Mouse (Mus musculus): Measurements from ENCODE around the gene Sytl2. TPM values are rescaled to one million over a fixed set of nuclear protein-coding genes. Genes with fewer than 3 reads are reported as not detected.

Sytl2 gene
- total and polyA plus RNA-seq, 3 experiments = not detected

DNA sequence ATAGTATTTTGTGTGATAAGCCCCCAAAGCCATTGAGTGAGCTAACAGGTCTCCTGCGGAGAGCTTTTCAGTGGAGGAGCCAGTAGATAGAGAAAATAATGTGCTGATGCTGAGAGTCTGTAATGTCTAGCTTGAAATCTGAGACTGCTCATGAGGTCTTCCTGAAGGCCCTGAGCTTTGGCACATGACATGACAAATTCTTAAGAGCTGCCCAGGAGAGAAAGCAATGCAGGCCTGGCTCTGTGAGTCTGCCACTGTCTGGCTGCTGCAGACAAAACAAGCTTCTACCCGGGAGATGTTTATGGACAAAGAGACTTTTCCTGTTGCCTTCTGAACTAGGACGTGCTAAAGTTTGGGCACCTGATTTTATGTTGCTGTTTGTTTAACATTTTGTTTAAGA is 87.7 kb downstream of the Sytl2 start:
- Histone ChIP-seq H3K4me3 (ENCODE audit: control insufficient read depth in 1 of 2, insufficient read depth in 1 of 2, low read depth in 2 of 2, low read length in 2 of 2) (no peak overlapping the region), H3K36me3 (ENCODE audit: control insufficient read depth in 1 of 2, insufficient read depth in 2 of 2, low read length in 2 of 2) (no peaks in the 10 kb centered on the region), H3K27ac (ENCODE audit: control insufficient read depth, low read depth, low read length) (no peak overlapping the region), H3K4me1 (ENCODE audit: control insufficient read depth in 1 of 2, insufficient read depth in 2 of 2, low read length in 2 of 2) (no peaks in the 10 kb centered on the region), H3K9ac (ENCODE audit: control insufficient read depth, low read depth, low read length, poor library complexity, severe bottlenecking) (no peak overlapping the region), H3K79me2 (ENCODE audit: control insufficient read depth, insufficient read depth, low read length, poor library complexity) (no peaks in the 10 kb centered on the region), H3K9me3 (replicated peaks; ENCODE audit: insufficient read depth, low read length) (no peaks in the 10 kb centered on the region), H3K27me3 (ENCODE audit: control insufficient read depth in 1 of 2, insufficient read depth in 2 of 2, low read length in 2 of 2) (peaks cover 0 to 4% of the 10 kb centered on the region in 2 experiments; a peak in 3 of 4 replicates)
- no peak for DNase-seq (ENCODE audit: low read depth, low spot score)
- no peak for TF ChIP-seq ZNF384 (IDR thresholded peaks at IDR 0.05; ENCODE audit: low read depth, low read length)

DNA sequence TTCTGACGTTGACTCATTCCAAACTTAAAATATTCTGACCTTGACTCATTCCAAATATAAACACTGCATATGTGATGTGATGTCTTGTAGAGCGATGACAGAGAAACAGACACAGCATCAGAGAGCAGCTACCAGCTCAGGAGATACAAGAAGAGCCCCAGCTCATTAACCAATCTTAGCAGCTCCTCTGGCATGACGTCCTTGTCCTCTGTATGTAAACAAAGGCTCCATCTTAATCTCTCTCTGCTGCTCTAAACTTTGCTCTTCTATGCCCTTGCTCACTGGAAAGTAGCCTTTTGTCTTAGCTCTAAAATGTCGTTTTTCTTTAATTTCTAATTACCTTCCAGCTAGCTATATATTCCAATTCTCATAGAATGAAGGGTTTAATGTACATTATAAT is 93.0 kb downstream of the Sytl2 start:
- H3K4me1 ChIP-seq (ENCODE audit: control insufficient read depth in 1 of 2, insufficient read depth in 2 of 2, low read length in 2 of 2) = no peaks in the 10 kb centered on the region
- H3K27me3 ChIP-seq (ENCODE audit: control insufficient read depth in 1 of 2, insufficient read depth in 2 of 2, low read length in 2 of 2) = peaks cover 0 to 2% of the 10 kb centered on the region in 2 experiments; a peak in 1 of 4 replicates
- H3K27ac ChIP-seq (ENCODE audit: control insufficient read depth, low read depth, low read length) = no peak overlapping the region
- H3K9me3 ChIP-seq (replicated peaks; ENCODE audit: insufficient read depth, low read length) = no peaks in the 10 kb centered on the region
- no peak for DNase-seq (ENCODE audit: low read depth, low spot score)
- H3K4me3 ChIP-seq (ENCODE audit: control insufficient read depth in 1 of 2, insufficient read depth in 1 of 2, low read depth in 2 of 2, low read length in 2 of 2) = no peak overlapping the region
- no peak overlapping the region for H3K9ac ChIP-seq (ENCODE audit: control insufficient read depth, low read depth, low read length, poor library complexity, severe bottlenecking)
- TF ChIP-seq MAFK (IDR thresholded peaks at IDR 0.05; ENCODE audit: borderline replicate concordance, low read depth, low read length) (no peak), POLR2AphosphoS2 (IDR thresholded peaks at IDR 0.05; ENCODE audit: low read length) (no peak), CTCF (IDR thresholded peaks at IDR 0.05 in 2 of 3, conservative IDR thresholded peaks at IDR 0.05 in 1 of 3; ENCODE audit: control insufficient read depth in 1 of 3, insufficient read depth in 1 of 3, low read depth in 2 of 3, low read length in 3 of 3, poor library complexity in 1 of 3, severe bottlenecking in 1 of 3) (no peak), TAL1 (IDR thresholded peaks at IDR 0.05; ENCODE audit: low read length) (no peak), MXI1 (IDR thresholded peaks at IDR 0.05; ENCODE audit: low read depth, low read length) (no peak), MYC (IDR thresholded peaks at IDR 0.05; ENCODE audit: low read depth, low read length) (no peak), EP300 (IDR thresholded peaks at IDR 0.05; ENCODE audit: low read depth in 1 of 2, low read length in 2 of 2) (no peak), POLR2AphosphoS5 (IDR thresholded peaks at IDR 0.05; ENCODE audit: borderline replicate concordance, low read depth, low read length) (no peak), NRF1 (IDR thresholded peaks at IDR 0.05; ENCODE audit: insufficient read depth, low read depth, low read length, poor library complexity, severe bottlenecking) (no peak), E2F4 (IDR thresholded peaks at IDR 0.05; ENCODE audit: borderline replicate concordance, low read depth, low read length) (no peak)
- no peaks in the 10 kb centered on the region for H3K79me2 ChIP-seq (ENCODE audit: control insufficient read depth, insufficient read depth, low read length, poor library complexity)
- no peaks in the 10 kb centered on the region for H3K36me3 ChIP-seq (ENCODE audit: control insufficient read depth in 1 of 2, insufficient read depth in 2 of 2, low read length in 2 of 2)

DNA sequence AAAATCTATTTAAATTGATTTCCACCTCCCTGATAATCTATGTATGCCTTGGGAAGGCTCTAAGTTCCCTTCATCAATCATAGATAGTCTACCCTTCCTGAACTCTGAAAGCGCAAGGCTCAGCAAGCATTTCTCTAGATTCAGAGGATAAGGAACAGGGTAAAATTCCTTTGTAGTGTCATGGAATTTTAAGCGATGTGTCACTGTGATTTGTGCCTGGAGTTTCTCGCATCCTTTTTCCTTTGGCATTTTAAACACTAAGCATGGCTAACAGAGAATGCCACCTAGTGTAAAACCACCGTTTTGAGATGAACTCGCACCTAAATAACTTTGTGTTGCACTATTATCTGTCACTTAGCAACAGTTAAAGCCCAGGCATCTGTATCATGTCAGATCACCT is 93.9 kb downstream of the Sytl2 start:
- TF ChIP-seq EP300 (IDR thresholded peaks at IDR 0.05; ENCODE audit: low read depth in 1 of 2, low read length in 2 of 2) (no peak), RCOR1 (IDR thresholded peaks at IDR 0.05; ENCODE audit: low read depth, low read length) (no peak), CTCF (IDR thresholded peaks at IDR 0.05 in 2 of 3, conservative IDR thresholded peaks at IDR 0.05 in 1 of 3; ENCODE audit: control insufficient read depth in 1 of 3, insufficient read depth in 1 of 3, low read depth in 2 of 3, low read length in 3 of 3, poor library complexity in 1 of 3, severe bottlenecking in 1 of 3) (no peak), SIN3A (IDR thresholded peaks at IDR 0.05; ENCODE audit: low read length) (no peak), MYC (IDR thresholded peaks at IDR 0.05; ENCODE audit: low read depth, low read length) (no peak), MAX (IDR thresholded peaks at IDR 0.05; ENCODE audit: low read length) (no peak), ZC3H11A (IDR thresholded peaks at IDR 0.05; ENCODE audit: low read depth, low read length) (no peak), ZNF384 (IDR thresholded peaks at IDR 0.05; ENCODE audit: low read depth, low read length) (no peak), KAT2A (conservative IDR thresholded peaks at IDR 0.05; ENCODE audit: low read depth, low read length) (no peak), ELF1 (IDR thresholded peaks at IDR 0.05; ENCODE audit: low read depth, low read length) (no peak), NELFE (IDR thresholded peaks at IDR 0.05; ENCODE audit: low read depth, low read length) (no peak), RAD21 (IDR thresholded peaks at IDR 0.05; ENCODE audit: low read depth, low read length) (no peak), MEF2A (IDR thresholded peaks at IDR 0.05; ENCODE audit: extremely low read depth, insufficient replicate concordance, low read depth, low read length, poor library complexity, severe bottlenecking) (no peak), ZKSCAN1 (IDR thresholded peaks at IDR 0.05; ENCODE audit: low read depth, low read length) (no peak), MYB (IDR thresholded peaks at IDR 0.05; ENCODE audit: low read depth, low read length) (no peak), ETS1 (IDR thresholded peaks at IDR 0.05; ENCODE audit: low read depth, low read length) (no peak), CHD2 (IDR thresholded peaks at IDR 0.05; ENCODE audit: low read length) (no peak)
- H3K9me3 ChIP-seq (replicated peaks; ENCODE audit: insufficient read depth, low read length) = no peaks in the 10 kb centered on the region
- H3K4me3 ChIP-seq (ENCODE audit: control insufficient read depth in 1 of 2, insufficient read depth in 1 of 2, low read depth in 2 of 2, low read length in 2 of 2) = no peak overlapping the region
- no peak overlapping the region for H3K9ac ChIP-seq (ENCODE audit: control insufficient read depth, low read depth, low read length, poor library complexity, severe bottlenecking)
- no peaks in the 10 kb centered on the region for H3K79me2 ChIP-seq (ENCODE audit: control insufficient read depth, insufficient read depth, low read length, poor library complexity)
- H3K36me3 ChIP-seq (ENCODE audit: control insufficient read depth in 1 of 2, insufficient read depth in 2 of 2, low read length in 2 of 2) = no peaks in the 10 kb centered on the region
- H3K4me1 ChIP-seq (ENCODE audit: control insufficient read depth in 1 of 2, insufficient read depth in 2 of 2, low read length in 2 of 2) = no peaks in the 10 kb centered on the region
- H3K27me3 ChIP-seq (ENCODE audit: control insufficient read depth in 1 of 2, insufficient read depth in 2 of 2, low read length in 2 of 2) = no peaks in the 10 kb centered on the region
- no peak for DNase-seq (ENCODE audit: low read depth, low spot score)
- no peak overlapping the region for H3K27ac ChIP-seq (ENCODE audit: control insufficient read depth, low read depth, low read length)
